Mouse (Mus musculus) embryonic facial prominence, embryonic 15.5 days (tissue): ENCODE results near the gene Tsen54. TPM values are rescaled to one million over a fixed set of nuclear protein-coding genes. Genes with fewer than 3 reads are reported as not detected.
A peak's percentile ranks its signal among the peaks of the same experiment; 100 is the strongest.

Experiments
- ATAC-seq: fragments of 200-750 bp; cut with Nextera tagmentation; 2 replicates; pipeline ENCODE4 v1.8.0; 2017; ENCODE audit warnings: low read depth, moderate TSS enrichment; ENCODE audit not compliant: insufficient number of reproducible peaks, low FRiP score, low TSS enrichment
- H3K27ac ChIP-seq: fragments of 300-500 bp; sonication (generic); replicated peaks from 2 replicates; pipeline ENCODE4 v1.5.1; 2015; ENCODE audit warnings: mild to moderate bottlenecking, inconsistent platforms
- H3K27me3 ChIP-seq: fragments of 300-500 bp; sonication (generic); 2 replicates; pipeline ENCODE4 v1.6.1; 2015; ENCODE audit warnings: inconsistent platforms
- H3K36me3 ChIP-seq: fragments of 300-500 bp; sonication (generic); 2 replicates; pipeline ENCODE4 v1.6.1; 2015; ENCODE audit warnings: mild to moderate bottlenecking, inconsistent platforms
- H3K4me1 ChIP-seq: fragments of 300-500 bp; sonication (generic); 2 replicates; pipeline ENCODE4 v1.6.1; 2015; ENCODE audit warnings: inconsistent platforms
- H3K4me2 ChIP-seq: fragments of 300-500 bp; sonication (generic); replicated peaks from 2 replicates; pipeline ENCODE4 v1.6.1; 2015; ENCODE audit warnings: mild to moderate bottlenecking, inconsistent platforms
- H3K4me3 ChIP-seq: fragments of 300-500 bp; sonication (generic); replicated peaks from 2 replicates; pipeline ENCODE4 v1.5.1; 2015; ENCODE audit warnings: mild to moderate bottlenecking, inconsistent platforms
- H3K9ac ChIP-seq: fragments of 300-500 bp; sonication (generic); 2 replicates; pipeline ENCODE4 v1.6.1; 2015; ENCODE audit warnings: inconsistent platforms
- H3K9me3 ChIP-seq: fragments of 300-500 bp; sonication (generic); replicated peaks from 2 replicates; pipeline ENCODE4 v1.6.1; 2016; ENCODE audit warnings: inconsistent platforms
- WGBS: fragments of 180-500 bp; shearing (Covaris S2); methylation state at CpG from one replicate; pipeline ENCODE4 v1.1.7; 2015; 5-methylcytosine and 5-hydroxymethylcytosine counted together
- polyA plus RNA-seq: library from polyadenylated mRNA; unstranded; fragments of >200 nt; fragmentation: Nextera tagmentation; extraction: Ambion mirVana; gene quantifications from 2 replicates; pipeline ENCODE4 v1.2.1, GENCODE M21; 2015

Tsen54 gene
- polyA plus RNA-seq = 31.5 and 34.8 TPM in 2 replicates

DNA sequence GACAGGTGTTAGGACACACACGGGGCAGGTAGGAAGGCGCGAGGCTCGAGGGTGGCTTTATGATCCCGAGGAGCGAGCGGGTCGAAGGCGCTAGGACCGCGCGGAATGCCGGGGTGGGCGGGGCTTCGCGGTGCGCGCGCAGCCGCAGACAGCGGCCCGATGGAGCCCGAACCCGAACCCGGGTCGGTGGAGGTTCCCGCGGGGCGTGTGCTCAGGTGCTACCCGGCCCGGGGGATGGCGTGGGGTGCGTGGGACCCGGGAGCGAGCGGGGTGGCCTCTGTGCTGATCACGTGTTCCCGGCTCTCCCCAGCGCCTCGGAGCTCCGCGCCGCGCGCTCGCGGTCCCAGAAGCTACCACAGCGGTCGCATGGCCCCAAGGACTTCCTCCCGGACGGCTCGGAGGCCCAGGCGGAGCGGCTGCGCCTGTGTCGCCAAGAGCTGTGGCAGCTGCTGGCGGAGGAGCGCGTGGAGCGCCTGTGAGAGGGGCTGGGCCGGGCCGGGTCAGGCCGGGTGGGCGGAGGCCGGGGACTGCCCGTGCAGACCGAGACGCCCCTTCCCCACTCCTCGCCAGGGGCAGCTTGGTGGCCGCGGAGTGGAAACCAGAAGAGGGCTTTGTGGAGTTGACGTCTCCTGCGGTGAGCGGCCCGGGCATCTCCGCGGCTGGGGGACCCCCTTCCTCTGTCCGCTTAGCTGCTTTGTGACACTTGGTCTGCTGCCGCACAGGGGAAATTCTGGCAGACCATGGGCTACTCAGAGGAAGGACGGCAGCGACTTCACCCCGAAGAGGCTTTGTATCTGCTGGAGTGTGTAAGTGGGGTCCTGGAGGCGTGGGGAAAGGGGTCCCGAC is at the start of gene Tsen54:
TSS of gene Tsen54 (plus strand) at position 120 of the 846 bp plus-strand sequence.
- peak; percentile 37 for ATAC-seq
- peak within 1 kb of the TSS; percentile 90 for H3K27ac ChIP-seq

GRCm38 (mm10) chr11:115765103-115765606 is 49.4 kb upstream of the Tsen54 start, which contains the start of gene Tmem94:
TSS of gene Tmem94 (plus strand) at chr11:115765433.
- Histone ChIP-seq H3K9ac (peak within 1 kb of the TSS; percentile 88), H3K27me3 (no peaks in the 10 kb centered on the region), H3K4me1 (peaks cover 18% of the 10 kb centered on the region), H3K4me3 (peak within 1 kb of the TSS; percentile 92), H3K27ac (peak within 1 kb of the TSS; percentile 96), H3K36me3 (no peaks in the 10 kb centered on the region), H3K4me2 (peak within 1 kb of the TSS; percentile 71), H3K9me3 (no peaks in the 10 kb centered on the region)
- ATAC-seq = peak; percentile 96
- WGBS = under 1% methylated on average over 32 of the region's 32 CpGs

More for the DNA sequence above, at the start of gene Tsen54:
- 3% methylated on average over 79 of the region's 84 CpGs for WGBS
- no peaks in the 10 kb centered on the region for H3K27me3 ChIP-seq
- H3K36me3 ChIP-seq = peaks cover 22% of the 10 kb centered on the region
- peak within 1 kb of the TSS; percentile 81 for H3K4me3 ChIP-seq
- peak within 1 kb of the TSS; percentile 96 for H3K4me2 ChIP-seq
- peaks cover 46% of the 10 kb centered on the region for H3K4me1 ChIP-seq
- peak within 1 kb of the TSS; percentile 78 for H3K9ac ChIP-seq
- H3K9me3 ChIP-seq = no peaks in the 10 kb centered on the region

GRCm38 (mm10) chr11:115765607-115766141 is 48.9 kb upstream of the Tsen54 start:
- Histone ChIP-seq H3K27me3 (no peaks in the 10 kb centered on the region), H3K36me3 (no peaks in the 10 kb centered on the region), H3K9me3 (no peaks in the 10 kb centered on the region), H3K27ac (peak overlapping the region; percentile 96), H3K9ac (peak overlapping the region; percentile 88), H3K4me2 (peak overlapping the region; percentile 71), H3K4me1 (peaks cover 18% of the 10 kb centered on the region), H3K4me3 (peak overlapping the region; percentile 92)
- ATAC-seq = peak; percentile 74
- 0% methylated on average over 33 of the region's 34 CpGs for WGBS

GRCm38 (mm10) chr11:115766356-115766943 is 48.1 kb upstream of the Tsen54 start:
- ATAC-seq = no peak
- WGBS = 37% methylated on average over 13 of the region's 13 CpGs
- Histone ChIP-seq H3K9me3 (no peaks in the 10 kb centered on the region), H3K4me1 (peaks cover 18% of the 10 kb centered on the region), H3K36me3 (no peaks in the 10 kb centered on the region), H3K4me3 (peak overlapping the region; percentile 92), H3K9ac (peak overlapping the region; percentile 88), H3K27me3 (no peaks in the 10 kb centered on the region), H3K4me2 (peak overlapping the region; percentile 71), H3K27ac (peak overlapping the region; percentile 96)

DNA sequence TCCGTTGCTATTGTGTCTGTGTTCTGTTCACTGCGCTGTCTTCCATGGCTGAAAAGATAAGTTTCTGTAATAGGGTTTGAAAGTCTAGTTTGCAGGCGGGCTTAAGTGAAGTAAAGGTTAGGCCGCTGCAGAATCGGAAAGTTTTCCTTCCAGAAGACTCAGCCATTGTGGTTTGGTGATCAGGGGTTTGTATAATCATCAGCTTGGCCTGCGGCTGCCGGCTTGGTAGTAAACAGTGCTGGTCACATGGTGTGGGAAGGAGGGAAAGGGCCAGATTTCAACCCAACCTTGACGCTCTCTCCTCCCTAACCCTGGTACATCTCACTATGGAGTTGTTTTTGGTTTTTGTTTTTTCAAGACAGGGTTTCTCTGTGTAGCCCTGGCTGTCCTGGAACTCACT is 47.5 kb upstream of the Tsen54 start:
- no peak overlapping the region for H3K9ac ChIP-seq
- peak overlapping the region; percentile 96 for H3K27ac ChIP-seq
- no peaks in the 10 kb centered on the region for H3K36me3 ChIP-seq
- peak overlapping the region; percentile 71; the same call in 1 of the 2 replicates for H3K4me2 ChIP-seq
- no peaks in the 10 kb centered on the region for H3K9me3 ChIP-seq
- WGBS = 79% methylated on average over 8 of the region's 8 CpGs
- no peaks in the 10 kb centered on the region for H3K27me3 ChIP-seq
- peak overlapping the region; percentile 92; the same call in 1 of the 2 replicates for H3K4me3 ChIP-seq
- H3K4me1 ChIP-seq = peaks cover 18% of the 10 kb centered on the region
- no peak for ATAC-seq

DNA sequence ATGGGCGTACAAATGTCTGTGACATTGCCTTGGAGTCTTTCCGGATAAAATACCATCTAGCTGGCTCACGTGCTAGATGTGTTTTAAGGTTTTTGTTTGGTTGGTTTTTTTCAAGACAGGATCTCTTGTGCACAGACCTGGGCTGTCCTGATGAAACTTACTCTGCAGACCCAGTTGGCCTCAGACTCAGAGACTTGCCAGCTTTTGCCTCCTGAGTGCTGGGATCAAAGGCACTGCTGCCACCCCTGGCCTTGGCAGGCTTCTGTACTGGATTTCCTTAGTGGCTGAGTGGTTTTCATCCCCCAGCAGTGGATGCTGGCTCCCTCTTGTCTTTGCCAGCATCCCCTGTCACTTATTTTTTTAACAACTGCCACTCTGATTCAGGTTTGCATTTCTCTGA is 45.6 kb upstream of the Tsen54 start:
- Histone ChIP-seq H3K27me3 (no peaks in the 10 kb centered on the region), H3K36me3 (0 out of 2 replicates have a peak, but pooled peaks cover 5% of the 10 kb centered on the region), H3K4me3 (no peak overlapping the region), H3K4me2 (no peak overlapping the region), H3K9me3 (no peaks in the 10 kb centered on the region), H3K9ac (no peak overlapping the region), H3K4me1 (peaks cover 18% of the 10 kb centered on the region), H3K27ac (no peak overlapping the region)
- no peak for ATAC-seq
- 85% methylated on average over 3 of the region's 3 CpGs for WGBS

DNA sequence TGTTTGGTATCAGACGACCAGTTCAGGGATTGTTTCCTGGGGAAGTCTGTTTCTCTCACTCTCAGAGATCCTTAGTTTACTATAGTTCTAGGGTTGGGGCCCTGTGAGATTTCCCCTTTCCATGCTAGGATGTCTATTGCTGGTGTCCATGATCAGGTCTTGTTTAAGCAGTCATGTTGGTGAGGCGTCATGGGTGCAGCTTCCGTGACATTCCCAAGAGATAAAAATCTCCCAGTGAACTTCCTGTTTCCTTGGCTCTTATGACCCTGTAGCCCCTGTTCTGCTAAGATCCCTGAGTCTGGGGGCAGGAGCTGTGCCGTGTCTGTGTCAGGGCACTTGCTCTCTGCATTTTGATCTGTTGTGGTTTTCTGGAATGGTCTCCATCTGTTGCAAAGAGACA is 39.9 kb upstream of the Tsen54 start:
- Histone ChIP-seq H3K27ac (no peak overlapping the region), H3K9me3 (no peaks in the 10 kb centered on the region), H3K36me3 (0 out of 2 replicates have a peak, but pooled peaks cover 8% of the 10 kb centered on the region), H3K4me3 (no peak overlapping the region), H3K4me2 (no peak overlapping the region), H3K9ac (no peak overlapping the region), H3K27me3 (no peaks in the 10 kb centered on the region), H3K4me1 (peaks cover 47% of the 10 kb centered on the region)
- WGBS = 46% methylated on average over 4 of the region's 4 CpGs
- no peak for ATAC-seq

GRCm38 (mm10) chr11:115775821-115776665 is 38.5 kb upstream of the Tsen54 start:
- no peak overlapping the region for H3K4me2 ChIP-seq
- no peaks in the 10 kb centered on the region for H3K9me3 ChIP-seq
- ATAC-seq = no peak
- H3K36me3 ChIP-seq = 0 out of 2 replicates have a peak, but pooled peaks cover 8% of the 10 kb centered on the region
- WGBS = 28% methylated on average over 18 of the region's 18 CpGs
- peaks cover 61% of the 10 kb centered on the region for H3K4me1 ChIP-seq
- H3K27me3 ChIP-seq = no peaks in the 10 kb centered on the region
- no peak overlapping the region for H3K9ac ChIP-seq
- peak overlapping the region; percentile 75 for H3K27ac ChIP-seq
- H3K4me3 ChIP-seq = no peak overlapping the region

DNA sequence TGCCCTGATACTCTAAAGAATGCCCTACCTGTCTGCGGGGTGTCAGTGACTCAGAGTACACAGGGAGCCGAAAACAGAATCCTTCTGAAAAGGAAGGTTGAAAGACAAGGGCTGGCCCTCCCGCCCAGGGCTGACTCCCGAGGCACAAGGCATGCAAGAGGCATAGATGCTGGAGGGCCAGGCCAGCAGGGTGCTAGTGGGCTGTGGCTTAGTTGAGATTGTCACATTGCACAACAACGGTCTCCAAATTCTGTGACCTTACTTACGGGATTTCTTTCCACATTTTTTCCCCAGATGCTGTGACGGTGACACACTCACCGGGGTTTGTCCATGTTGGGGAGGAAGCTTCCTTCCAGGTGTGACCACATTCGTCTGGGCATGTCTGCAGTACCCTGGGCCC is 37.6 kb upstream of the Tsen54 start:
- H3K9ac ChIP-seq = no peak overlapping the region
- 0 out of 2 replicates have a peak, but pooled peaks cover 8% of the 10 kb centered on the region for H3K36me3 ChIP-seq
- H3K4me1 ChIP-seq = peaks cover 63% of the 10 kb centered on the region
- no peak for ATAC-seq
- H3K27ac ChIP-seq = peak overlapping the region; percentile 75
- no peak overlapping the region for H3K4me3 ChIP-seq
- no peaks in the 10 kb centered on the region for H3K9me3 ChIP-seq
- WGBS = 55% methylated on average over 9 of the region's 9 CpGs
- no peaks in the 10 kb centered on the region for H3K27me3 ChIP-seq
- no peak overlapping the region for H3K4me2 ChIP-seq

- ATAC-seq = peak; percentile 59
- no peak overlapping the region for H3K4me2 ChIP-seq
- H3K9me3 ChIP-seq = no peaks in the 10 kb centered on the region
- no peak overlapping the region for H3K9ac ChIP-seq
- H3K27ac ChIP-seq = peak overlapping the region; percentile 76
- no peak overlapping the region for H3K4me3 ChIP-seq
- H3K27me3 ChIP-seq = no peaks in the 10 kb centered on the region
- peaks cover 70% of the 10 kb centered on the region for H3K4me1 ChIP-seq
- WGBS = 63% methylated on average over 17 of the region's 17 CpGs
- 0 out of 2 replicates have a peak, but pooled peaks cover 5% of the 10 kb centered on the region for H3K36me3 ChIP-seq
Observed at GRCm38 (mm10) chr11:115777487-115778335, 36.8 kb upstream of the Tsen54 start.
